Mouse (Mus musculus): ENCODE data around the gene Gatb.

The Gatb gene

DNA sequence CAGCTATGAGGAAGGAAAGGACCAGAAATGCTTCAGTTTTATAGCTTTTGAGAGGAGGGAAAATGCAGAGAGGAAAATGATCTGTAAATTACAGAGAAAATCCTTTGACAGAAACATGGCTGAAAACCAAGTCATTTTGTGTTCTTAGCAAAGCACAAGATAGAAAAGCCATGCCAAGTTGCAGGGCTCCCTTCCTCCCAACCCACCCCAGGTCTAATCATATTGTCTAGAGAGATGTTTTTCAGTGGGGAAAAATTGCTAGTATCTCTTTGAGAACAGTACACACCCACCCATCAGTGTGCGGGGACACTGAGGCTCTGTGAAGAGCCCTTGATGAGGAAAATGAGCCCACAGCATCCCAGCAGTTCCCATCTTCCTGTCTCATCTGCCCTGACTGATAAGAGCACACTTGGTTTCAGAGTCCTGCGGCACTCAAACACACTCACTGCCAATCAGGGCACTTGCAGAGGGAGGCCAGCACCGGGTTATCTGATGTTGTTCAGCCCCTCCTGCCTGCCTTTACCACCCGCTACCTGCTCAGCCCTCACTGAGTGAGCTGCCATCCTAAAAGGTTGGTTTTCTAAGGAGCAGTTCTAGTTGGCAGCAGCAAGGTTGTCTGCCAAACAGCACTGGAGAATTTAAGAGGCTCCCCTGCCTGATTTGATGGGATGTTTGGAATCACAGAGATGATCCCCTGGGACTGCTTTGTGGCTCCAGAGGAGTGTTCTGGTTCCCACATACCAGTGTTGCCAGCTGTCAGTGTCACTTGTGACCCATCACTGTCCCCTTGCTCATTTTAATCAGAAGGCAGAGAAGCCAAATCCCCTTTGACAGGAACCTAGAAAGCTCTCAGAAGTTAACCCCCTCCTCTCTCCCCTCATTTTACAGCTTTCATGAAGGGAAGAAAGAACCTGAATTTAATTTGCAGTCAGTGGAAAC is 79.1 kb downstream of the Gatb start:
- no peak for DNase-seq (ENCODE audit: low spot score)

GRCm38 (mm10) chr3:85655538-85655937 is 81.6 kb downstream of the Gatb start:
- no peak for DNase-seq (ENCODE audit: low spot score)

GRCm38 (mm10) chr3:85659681-85660080 is 85.8 kb downstream of the Gatb start:
- DNase-seq (ENCODE audit: low spot score), result no peak

DNA sequence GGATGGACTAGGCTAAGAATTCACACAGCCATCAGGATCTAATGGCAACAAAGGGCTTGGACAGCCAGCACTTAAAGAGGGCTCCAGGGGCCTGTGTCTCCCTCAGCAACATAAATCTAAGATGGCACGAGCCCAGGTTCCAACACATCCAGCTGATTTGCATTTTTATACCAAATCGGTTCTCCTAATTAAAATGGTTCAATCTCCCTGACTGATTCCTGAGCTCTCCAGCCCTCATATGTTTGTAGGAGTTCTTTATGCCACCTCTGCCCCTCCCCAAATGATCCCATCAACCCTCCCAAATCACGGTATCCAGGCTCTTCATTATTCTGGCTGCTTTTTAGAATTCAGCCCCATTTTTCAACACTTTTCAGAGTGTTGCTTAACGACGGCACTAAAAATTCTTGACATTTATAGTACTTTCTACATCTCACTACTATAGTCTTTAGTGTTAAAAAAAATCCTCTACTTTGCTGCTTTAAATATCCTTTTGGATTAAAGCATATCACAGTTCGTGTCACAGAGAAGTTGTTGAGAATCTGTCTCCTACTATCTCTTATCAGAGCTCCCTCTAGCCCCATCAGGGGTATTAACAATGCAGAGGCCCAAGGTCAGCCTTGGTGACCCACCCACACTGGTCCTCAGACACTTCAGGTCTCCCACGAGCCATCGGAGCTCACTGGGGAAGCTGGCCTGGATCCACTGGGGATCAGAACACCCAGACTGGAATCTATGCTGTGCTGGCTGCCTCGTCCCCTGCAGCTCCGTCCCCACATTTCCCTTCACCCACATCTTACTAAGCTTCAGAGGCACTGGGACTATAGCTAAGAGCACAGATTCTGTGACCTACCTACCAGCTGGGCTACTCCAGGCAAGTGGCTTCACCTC is 88.3 kb downstream of the Gatb start:
- no peak for DNase-seq (ENCODE audit: low spot score)

DNA sequence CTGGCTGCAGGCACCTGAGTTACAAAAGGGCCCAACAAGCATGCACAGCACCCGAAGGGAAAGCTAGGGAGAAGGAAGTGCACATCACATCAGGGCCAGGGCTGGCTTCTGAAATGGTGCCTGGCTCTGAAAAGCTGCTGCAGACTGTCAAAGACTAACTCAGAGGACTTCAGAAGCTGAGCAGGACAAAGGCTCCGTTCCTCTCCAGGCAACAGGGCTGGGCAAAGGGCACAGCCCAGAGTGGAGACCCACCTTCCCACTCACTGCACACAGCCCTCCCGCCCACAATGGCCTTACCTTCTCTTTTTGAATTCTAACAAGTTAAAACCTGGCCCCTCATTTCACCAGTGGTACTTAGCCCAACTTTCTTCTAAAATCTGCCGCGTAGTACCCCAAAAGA is 89.9 kb downstream of the Gatb start:
- no peak for DNase-seq (ENCODE audit: low spot score)

- no peak for DNase-seq (ENCODE audit: low spot score)
Observed at GRCm38 (mm10) chr3:85664591-85665171, 90.8 kb downstream of the Gatb start.

GRCm38 (mm10) chr3:85666166-85666565 is 92.2 kb downstream of the Gatb start:
- no peak for DNase-seq (ENCODE audit: low spot score)

DNA sequence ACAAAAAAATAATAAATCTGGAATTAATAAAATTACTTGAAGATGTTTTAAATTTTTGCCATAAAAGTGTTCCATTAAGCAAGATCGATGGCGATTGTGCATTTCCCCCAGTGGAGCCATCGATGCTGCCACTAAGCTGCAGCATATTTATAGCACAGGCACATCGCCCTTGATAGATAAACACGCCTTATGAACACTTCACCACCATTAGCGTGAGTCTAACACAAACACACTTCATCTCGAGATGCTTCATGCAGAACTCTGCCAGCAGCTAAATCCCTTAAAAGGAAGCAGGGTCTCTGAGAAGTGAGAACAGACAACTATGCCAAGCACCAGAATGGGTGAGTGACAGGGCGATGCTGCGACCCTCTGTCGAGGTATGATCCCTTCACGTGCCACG is 92.8 kb downstream of the Gatb start:
- no peak for DNase-seq (ENCODE audit: low spot score)

DNA sequence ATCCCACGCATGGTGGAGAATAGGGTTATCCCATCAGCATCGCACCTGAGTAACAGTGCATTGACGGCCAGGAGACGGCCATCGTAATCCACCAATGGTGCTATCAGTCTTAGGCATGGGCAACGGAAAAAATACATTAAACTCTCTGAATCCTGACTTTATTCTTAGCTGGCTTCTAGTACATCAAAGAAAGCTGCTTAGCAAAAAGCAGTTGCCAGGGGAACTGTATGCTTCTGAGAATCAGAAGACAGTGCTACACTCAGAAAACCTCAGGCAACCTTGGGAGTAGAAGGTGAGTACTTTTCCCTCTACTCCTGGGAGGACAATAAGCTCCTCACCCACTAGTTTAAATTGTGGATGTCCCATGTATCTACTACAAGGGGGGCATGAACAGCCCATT is 93.8 kb downstream of the Gatb start:
- no peak for DNase-seq (ENCODE audit: low spot score)

DNA sequence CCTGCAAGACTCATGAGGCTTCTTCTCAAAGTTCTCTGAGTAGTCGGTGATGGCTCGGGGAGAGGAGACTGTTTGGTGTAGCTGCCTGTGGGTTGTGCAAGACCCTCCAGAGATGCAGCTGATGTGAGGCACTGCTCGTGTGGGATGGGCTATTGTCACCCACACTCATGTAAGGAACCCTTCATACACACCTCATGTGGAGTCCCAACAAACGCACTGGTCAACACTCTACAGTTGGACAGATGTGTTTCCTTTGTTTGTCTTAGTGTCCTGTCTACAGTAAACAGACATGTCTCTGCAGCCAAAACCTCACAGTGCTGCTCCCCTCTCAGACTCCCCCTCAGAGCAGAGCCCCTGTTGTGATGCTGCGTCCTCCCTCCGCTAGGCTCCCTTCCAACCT is 95.9 kb downstream of the Gatb start:
- DNase-seq (ENCODE audit: low spot score), result no peak

GRCm38 (mm10) chr3:85677133-85677532 is 103.2 kb downstream of the Gatb start:
- no peak for DNase-seq (ENCODE audit: low spot score)

GRCm38 (mm10) chr3:85677952-85678351 is 104.0 kb downstream of the Gatb start:
- DNase-seq (ENCODE audit: low spot score), result no peak

- no peak for DNase-seq (ENCODE audit: low spot score)
Observed at GRCm38 (mm10) chr3:85679312-85679933, 105.5 kb downstream of the Gatb start.

- no peak for DNase-seq (ENCODE audit: low spot score)
Observed at GRCm38 (mm10) chr3:85679960-85680359, 106.0 kb downstream of the Gatb start.

GRCm38 (mm10) chr3:85681136-85681535 is 107.2 kb downstream of the Gatb start:
- DNase-seq (ENCODE audit: low spot score), result no peak

DNA sequence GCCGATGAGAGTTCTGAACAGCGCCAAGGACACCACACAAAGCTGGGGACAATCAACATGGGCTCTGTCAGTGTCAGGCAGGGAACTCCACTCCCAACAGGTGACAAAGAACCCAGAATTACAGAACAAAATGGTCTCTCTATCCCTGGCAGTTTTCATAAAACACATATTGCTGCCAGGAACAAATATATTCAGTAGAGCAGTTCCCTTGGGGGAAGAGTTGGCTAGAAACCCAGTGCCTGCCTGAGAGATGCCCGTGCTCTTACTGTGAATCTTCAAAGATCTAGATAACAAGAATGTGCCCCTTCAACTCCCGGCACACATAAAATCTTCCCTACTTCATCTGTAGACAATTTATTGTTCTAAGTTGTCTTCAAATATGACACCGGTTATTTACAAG is 109.7 kb downstream of the Gatb start:
- no peak for DNase-seq (ENCODE audit: low spot score)

- no peak for DNase-seq (ENCODE audit: low spot score)
Observed at GRCm38 (mm10) chr3:85685271-85685670, 111.4 kb downstream of the Gatb start.

DNA sequence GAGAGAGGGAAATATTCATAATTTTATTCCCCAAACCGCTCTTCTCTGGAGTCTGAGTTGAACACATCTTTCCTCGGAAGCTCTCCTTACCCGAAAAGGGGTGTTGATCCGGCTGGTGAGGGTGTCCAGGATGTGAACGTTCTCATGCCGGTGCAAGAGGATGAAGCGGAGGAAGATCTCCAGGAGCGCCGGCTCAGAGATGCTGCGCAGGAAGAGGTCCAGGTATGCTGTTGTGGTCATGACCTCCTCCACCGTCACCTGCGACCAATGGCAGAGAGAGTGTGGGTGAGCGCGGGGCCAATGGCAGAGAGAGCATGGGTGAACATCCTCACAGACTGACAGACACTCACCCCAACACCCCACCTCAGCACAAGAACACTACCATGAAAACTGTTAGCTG is 114.4 kb downstream of the Gatb start:
- DNase-seq (ENCODE audit: low spot score), result no peak

DNA sequence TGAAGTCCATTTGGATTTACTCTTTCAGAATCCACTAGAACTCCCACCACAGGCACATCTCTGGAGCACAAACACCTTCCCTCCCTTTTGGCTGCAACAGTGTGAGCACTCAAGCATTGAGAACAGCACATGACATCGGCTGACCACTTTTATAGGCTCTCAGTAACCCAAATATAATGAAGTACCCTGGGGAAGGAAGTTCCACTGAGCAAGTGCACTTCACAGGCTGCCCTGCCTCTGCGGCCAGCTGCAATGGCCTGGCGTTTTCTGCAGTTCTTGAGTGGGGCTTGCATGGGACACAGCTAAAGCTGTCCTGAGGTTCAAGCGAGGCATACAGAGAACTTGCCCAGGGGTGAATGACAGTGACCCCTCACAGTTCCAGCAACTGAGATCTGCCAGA is 117.2 kb downstream of the Gatb start:
- no peak for DNase-seq (ENCODE audit: low spot score)

DNA sequence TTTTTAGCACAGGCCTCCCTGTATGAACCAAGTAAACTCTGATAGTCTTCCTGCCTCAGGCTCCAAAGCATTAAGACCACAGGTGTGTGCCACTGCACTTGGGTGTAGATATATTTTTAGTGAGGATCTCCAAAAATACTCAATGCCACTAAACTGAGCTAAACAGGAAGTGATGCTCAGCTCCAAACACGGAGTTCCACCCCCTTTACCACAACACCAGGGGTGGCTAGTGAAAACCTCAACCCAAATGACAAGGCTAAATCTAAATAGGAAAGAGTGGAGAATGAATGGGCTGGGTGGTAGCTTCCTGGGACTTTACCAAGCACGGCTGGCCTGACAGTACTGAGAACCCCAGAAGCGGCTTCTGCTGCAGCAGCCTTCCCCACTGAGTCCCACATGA is 119.1 kb downstream of the Gatb start:
- DNase-seq (ENCODE audit: low spot score), result no peak

DNA sequence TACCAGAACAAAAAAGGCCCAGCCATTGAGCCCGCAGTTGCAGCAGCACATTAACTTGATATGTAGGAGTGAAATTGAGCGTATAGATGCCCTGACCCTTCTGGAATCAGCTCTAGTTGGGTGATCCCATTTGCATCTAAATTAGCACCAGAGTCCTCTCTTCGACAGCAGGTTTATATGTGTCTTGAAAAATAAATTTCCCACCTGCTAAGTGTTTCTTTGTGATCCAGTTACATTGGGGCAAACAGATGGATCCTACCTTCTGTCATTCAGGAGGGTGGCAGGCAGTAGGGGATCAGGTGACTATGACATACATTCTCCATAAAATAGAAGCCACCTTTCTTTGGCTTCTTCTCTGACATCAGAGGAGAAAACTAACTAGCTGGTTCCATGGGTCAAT is 121.1 kb downstream of the Gatb start:
- DNase-seq (ENCODE audit: low spot score), result no peak

GRCm38 (mm10) chr3:85698496-85698895 is 124.6 kb downstream of the Gatb start:
- no peak for DNase-seq (ENCODE audit: low spot score)

Measured in ovary, postnatal 36 days (tissue).